Mouse (Mus musculus) ES-E14 (cell line): Measurements from ENCODE around the gene Sec16b. TPM values are rescaled to one million over a fixed set of nuclear protein-coding genes. Genes with fewer than 3 reads are reported as not detected.

Source experiments
- DNase-seq: peaks from one replicate; pipeline ENCODE4 v3.0.0-alpha.2; 2013; ENCODE audit warnings: low read depth, low spot score
- H3K27ac ChIP-seq: 2 replicates; pipeline ENCODE4 v1.5.1; 2012; ENCODE audit warnings: low read depth, mild to moderate bottlenecking, low read length, moderate library complexity, mixed read lengths; ENCODE audit not compliant: poor library complexity, insufficient read depth, severe bottlenecking
- H3K36me3 ChIP-seq: 2 replicates; pipeline ENCODE4 v1.6.1; 2012; ENCODE audit warnings: mild to moderate bottlenecking, low read length, moderate library complexity, mixed read lengths; ENCODE audit not compliant: control insufficient read depth, poor library complexity, insufficient read depth, severe bottlenecking
- H3K4me1 ChIP-seq, 2 experiments: fragments of 150-350 bp in 1 of 2; sonication (generic) in 1 of 2; 2 replicates each; pipeline ENCODE4 v1.6.1; 2012; ENCODE audit warnings: low read length in 2 of 2, mild to moderate bottlenecking in 1 of 2, mixed read lengths in 1 of 2; ENCODE audit not compliant: control insufficient read depth in 2 of 2, insufficient read depth in 2 of 2, poor library complexity in 1 of 2
- H3K4me3 ChIP-seq, 2 experiments: fragments of 150-350 bp in 1 of 2; sonication (generic) in 1 of 2; 2 replicates each; pipeline ENCODE4 v1.5.1; 2012; ENCODE audit warnings: low read length in 2 of 2, low read depth in 1 of 2, mild to moderate bottlenecking in 1 of 2, mixed read lengths in 1 of 2; ENCODE audit not compliant: insufficient read depth in 1 of 2, poor library complexity in 1 of 2, severe bottlenecking in 1 of 2
- H3K9ac ChIP-seq: 2 replicates; pipeline ENCODE4 v1.6.1; 2012; ENCODE audit warnings: low read depth, mild to moderate bottlenecking, low read length, mixed read lengths; ENCODE audit not compliant: poor library complexity, insufficient read depth, severe bottlenecking
- H3K9me3 ChIP-seq: fragments of 150-350 bp; sonication (generic); 2 replicates; pipeline ENCODE4 v1.6.1; 2012; ENCODE audit warnings: low read depth, mild to moderate bottlenecking, low read length; ENCODE audit not compliant: control insufficient read depth, insufficient read depth
- CHD2 ChIP-seq: IDR thresholded peaks from 2 replicates; pipeline ENCODE4 v1.6.1; 2014; ENCODE audit warnings: mild to moderate bottlenecking, low read depth, low read length, inconsistent platforms
- HCFC1 ChIP-seq: IDR thresholded peaks from 2 replicates; pipeline ENCODE4 v1.6.1; 2012; ENCODE audit warnings: low read length, inconsistent platforms, borderline replicate concordance; ENCODE audit not compliant: insufficient read depth
- MAFK ChIP-seq: IDR thresholded peaks from 2 replicates; pipeline ENCODE4 v1.6.1; 2014; ENCODE audit warnings: mild to moderate bottlenecking, low read depth, low read length, inconsistent platforms; ENCODE audit not compliant: insufficient read depth
- ZC3H11A ChIP-seq: IDR thresholded peaks from 2 replicates; pipeline ENCODE4 v1.6.1; 2012; ENCODE audit warnings: low read depth, mild to moderate bottlenecking, inconsistent platforms, low read length, borderline replicate concordance
- ZNF384 ChIP-seq: IDR thresholded peaks from 2 replicates; pipeline ENCODE4 v1.6.1; 2012; ENCODE audit warnings: low read depth, low read length, inconsistent platforms
- in situ Hi-C, 2 experiments: fragments of 600-800 bp; cut with MboI; formaldehyde crosslinking; loops; one replicate each; pipeline ENCODE4 v1.15.1; 2025; ENCODE audit warnings: low sequenced_read_pairs in 2 of 2, inconsistent platforms in 1 of 2; ENCODE audit not compliant: unreplicated experiment in 2 of 2
- total RNA-seq: library from RNA; depleted of rRNA; stranded (reverse); fragments of 300-350 nt; gene quantifications from 2 replicates; pipeline ENCODE4 v1.2.3, GENCODE M21; 2012

The Sec16b gene
- total RNA-seq, 1 experiment = 0.13 TPM

DNA sequence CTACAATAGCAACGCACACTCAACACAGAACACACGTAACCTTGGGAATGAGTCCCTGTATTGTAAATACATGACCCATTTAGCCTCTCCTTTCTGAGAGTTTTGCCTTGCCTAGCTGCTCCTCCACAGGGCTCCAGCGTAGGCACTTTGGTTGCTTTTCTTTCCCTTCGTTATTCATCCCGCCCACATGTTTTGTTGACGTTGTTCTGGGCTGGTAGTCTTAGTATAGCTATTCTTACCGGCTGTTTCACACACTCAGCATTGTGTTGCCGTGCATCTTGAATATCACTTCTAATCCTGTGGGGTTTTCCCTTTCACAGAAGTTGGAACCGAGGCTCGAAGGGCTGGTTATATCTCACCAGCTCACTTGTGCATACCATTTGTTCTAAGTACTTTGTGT is 49.2 kb downstream of the Sec16b start:
- H3K4me3 ChIP-seq = no peak overlapping the region
- in situ Hi-C loops = no loop called here
- no peak for DNase-seq

DNA sequence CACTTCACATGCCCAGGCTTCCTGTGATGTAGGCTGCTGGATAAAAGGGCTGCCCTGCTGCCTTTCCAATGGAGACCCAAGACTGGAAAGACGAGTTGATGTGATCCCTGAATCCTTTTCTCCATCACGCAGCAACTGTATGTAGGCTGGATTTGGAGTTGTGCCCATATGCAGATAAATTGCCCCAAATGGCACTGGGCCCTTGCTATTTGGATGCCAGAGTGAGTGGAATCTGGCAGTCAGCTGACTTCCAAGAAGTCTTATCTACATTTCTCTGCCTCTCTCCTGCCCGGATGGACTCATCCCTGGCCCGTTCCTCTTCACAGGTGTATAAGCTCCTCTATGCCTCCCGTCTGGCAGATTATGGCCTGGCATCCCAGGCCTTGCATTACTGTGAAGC is 49.9 kb downstream of the Sec16b start:
- peaks cover 0 to 5% of the 10 kb centered on the region in 2 experiments; a peak in 1 of 4 replicates for H3K4me1 ChIP-seq
- no peaks in the 10 kb centered on the region; the same call in 1 of the 2 replicates for H3K9me3 ChIP-seq
- no peak overlapping the region for H3K4me3 ChIP-seq
- TF ChIP-seq MAFK = no peak
- TF ChIP-seq ZC3H11A = no peak
- no peak for TF ChIP-seq CHD2
- TF ChIP-seq ZNF384 = no peak
- TF ChIP-seq HCFC1 = no peak
- H3K27ac ChIP-seq = no peak overlapping the region
- no peak for DNase-seq
- in situ Hi-C loops = no loop called here
- H3K9ac ChIP-seq = no peak overlapping the region
- no peaks in the 10 kb centered on the region for H3K36me3 ChIP-seq

More for the DNA sequence above, 49.2 kb downstream of the Sec16b start:
- TF ChIP-seq ZC3H11A = no peak
- no peak for TF ChIP-seq ZNF384
- no peak for TF ChIP-seq MAFK
- no peak for TF ChIP-seq CHD2
- no peak for TF ChIP-seq HCFC1
- no peak overlapping the region for H3K9ac ChIP-seq
- H3K36me3 ChIP-seq = no peaks in the 10 kb centered on the region
- no peaks in the 10 kb centered on the region; the same call in 1 of the 2 replicates for H3K9me3 ChIP-seq
- 0 out of 4 replicates have a peak, but pooled peaks cover 0 to under 1% of the 10 kb centered on the region in 2 experiments for H3K4me1 ChIP-seq
- no peak overlapping the region for H3K27ac ChIP-seq

DNA sequence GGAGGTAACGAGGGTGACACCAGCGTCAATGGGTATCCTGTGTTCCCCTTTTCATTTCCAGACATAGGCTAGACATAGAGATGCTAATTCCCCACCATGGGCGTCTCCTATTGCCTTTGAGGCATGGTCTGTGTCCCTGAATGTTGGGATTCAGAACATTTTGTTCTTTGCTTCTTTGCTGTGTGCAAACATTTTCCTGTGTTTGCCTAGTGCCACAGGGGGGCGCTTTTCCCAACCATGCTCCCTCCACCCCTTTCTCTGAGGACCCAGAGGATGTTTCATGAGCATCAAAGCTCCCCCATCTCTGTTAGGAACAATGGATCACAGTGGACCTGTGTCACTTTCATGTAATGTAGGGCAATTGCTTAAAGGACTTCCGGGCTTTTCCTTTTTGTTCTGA is 51.6 kb downstream of the Sec16b start:
- TF ChIP-seq MAFK = no peak
- TF ChIP-seq HCFC1 = no peak
- TF ChIP-seq ZNF384 = no peak
- no peak for TF ChIP-seq ZC3H11A
- TF ChIP-seq CHD2 = no peak
- Histone ChIP-seq H3K4me3 (no peak overlapping the region), H3K4me1 (peaks cover 0 to 5% of the 10 kb centered on the region in 2 experiments; a peak in 1 of 4 replicates), H3K9ac (no peak overlapping the region), H3K36me3 (no peaks in the 10 kb centered on the region), H3K9me3 (no peaks in the 10 kb centered on the region), H3K27ac (no peak overlapping the region)
- in situ Hi-C loops = no loop called here
- peak; percentile 40 for DNase-seq

DNA sequence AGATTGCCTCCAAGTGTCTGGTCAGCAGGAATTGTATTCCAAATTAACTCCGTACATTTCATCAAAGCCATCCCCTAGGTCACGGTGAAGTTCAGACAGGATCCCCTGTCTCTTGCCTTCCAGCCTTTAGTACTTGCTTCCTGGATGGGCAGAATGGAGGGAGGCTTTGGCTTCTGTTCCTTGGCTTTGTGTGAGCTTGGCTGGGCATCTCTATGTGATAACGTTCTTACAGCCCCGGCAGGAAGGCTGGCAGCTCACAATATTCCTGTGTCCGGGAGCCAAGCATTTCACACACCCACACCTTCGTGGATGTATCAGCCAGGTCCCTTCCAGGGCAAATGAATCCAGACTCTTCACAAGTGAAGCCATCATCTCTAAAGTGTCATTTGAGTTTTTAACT is 53.5 kb downstream of the Sec16b start:
- Histone ChIP-seq H3K9me3 (no peaks in the 10 kb centered on the region), H3K36me3 (no peaks in the 10 kb centered on the region), H3K4me3 (no peak overlapping the region), H3K27ac (no peak overlapping the region), H3K9ac (no peak overlapping the region), H3K4me1 (peaks cover 0 to 5% of the 10 kb centered on the region in 2 experiments; a peak in 1 of 4 replicates)
- in situ Hi-C loops = loop anchor here in 1 of 2 experiments (10.0 kb wide), 1 partner anchor 1095 kb away; no protein-coding TSS in a partner anchor
- no peak for DNase-seq
- TF ChIP-seq HCFC1 (no peak), MAFK (no peak), ZC3H11A (no peak), CHD2 (no peak), ZNF384 (no peak)
